ENCODE assay signal across 23 mouse cellular contexts in genomic region chr15:6463361-6463923, GRCm38 (mm10). TPM values are rescaled to one million over a fixed set of nuclear protein-coding genes. Genes with fewer than 3 reads are reported as not detected.
"Had no signal": no experiment of that assay in that cellular context is flagged by ENCODE, and none has a peak within 500 bp of the region (broad histone marks: within the 10 kb centered on the region; RNA-seq: fewer than 3 reads in every experiment).

No protein-coding gene starts in this region.

- ATAC-seq: midbrain, embryonic 16.5 days had no signal

- H3K4me1 ChIP-seq: midbrain, embryonic 10.5 days; midbrain, embryonic 12.5 days; neural tube, embryonic 12.5 days; stomach, embryonic 15.5 days had no signal

- H3K27me3 ChIP-seq: midbrain, embryonic 12.5 days; neural tube, embryonic 12.5 days; stomach, embryonic 15.5 days had no signal

- H3K4me2 ChIP-seq: lung, embryonic 14.5 days; midbrain, embryonic 12.5 days; neural tube, embryonic 12.5 days; stomach, embryonic 15.5 days had no signal

- H3K36me3 ChIP-seq: midbrain, embryonic 10.5 days; midbrain, embryonic 12.5 days; neural tube, embryonic 12.5 days; stomach, embryonic 15.5 days had no signal

- H3K4me3 ChIP-seq: midbrain, embryonic 10.5 days; midbrain, embryonic 12.5 days; myocyte; neural tube, embryonic 12.5 days; stomach, embryonic 15.5 days had no signal

- H3K9me3 ChIP-seq: midbrain, embryonic 10.5 days; midbrain, embryonic 12.5 days; neural tube, embryonic 12.5 days; stomach, embryonic 15.5 days had no signal

- DNase-seq: lung, adult 18-20 months; lung, embryonic 14.5 days; lung, postnatal 10 days; lung, postnatal 4 days; midbrain, embryonic 14.5 days; right cerebral cortex, postnatal 14 days; thymus, postnatal 14 days; thymus, postnatal 36 days had no signal

- H3K9ac ChIP-seq: lung, embryonic 14.5 days; midbrain, embryonic 12.5 days; neural tube, embryonic 12.5 days; stomach, embryonic 15.5 days had no signal

- H3K27ac ChIP-seq: midbrain, embryonic 10.5 days; midbrain, embryonic 12.5 days; neural tube, embryonic 12.5 days; stomach, embryonic 15.5 days; stomach, postnatal 0 days had no signal

RNA-seq across cellular contexts. Expression of gene C9, which starts 18.3 kb away (rescaled TPM):
- total RNA-seq: megakaryocyte, adult 5-6 weeks; megakaryocyte-erythroid progenitor cell, adult 5-6 weeks; neutrophil, adult 5-6 weeks had no signal
- polyA plus RNA-seq: lung, embryonic 14.5 days; lung, embryonic 16.5 days; midbrain, embryonic 10.5 days; midbrain, embryonic 14.5 days; midbrain, embryonic 16.5 days; myocyte; neural tube, embryonic 12.5 days; neural tube, embryonic 14.5 days; spleen, adult 2 months; stomach, postnatal 0 days; testis, adult 2 months; thymus, postnatal 0 days had no signal
